Comparison of ENCODE assay signal across 9 mouse cellular contexts in the genomic region with DNA sequence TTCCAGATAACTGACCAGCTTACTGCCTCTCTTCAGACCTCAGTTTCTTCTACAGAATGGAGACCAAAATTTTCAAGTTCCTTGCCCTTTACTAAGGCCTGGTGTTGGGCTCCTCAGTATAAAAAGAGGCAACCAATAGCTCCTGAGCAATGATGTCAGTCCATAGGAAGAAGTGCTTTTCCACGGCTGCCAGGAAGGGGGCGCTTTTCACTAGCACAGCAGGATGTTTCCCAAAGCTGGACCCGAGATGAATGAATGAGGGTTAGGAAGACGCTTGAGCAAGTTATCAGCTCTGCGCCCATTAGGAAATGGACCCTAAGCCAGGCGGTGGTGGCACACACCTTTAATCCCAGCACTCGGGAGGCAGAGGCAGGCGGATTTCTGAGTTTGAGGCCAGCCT. TPM values are rescaled to one million over a fixed set of nuclear protein-coding genes. Genes with fewer than 3 reads are reported as not detected.
DNase-seq lines count a peak whose midpoint lies in the region; ATAC-seq and TF ChIP-seq lines count a peak whose summit lies in the region.
"Had no signal": no experiment of that assay in that cellular context is flagged by ENCODE, and none has a peak within 500 bp of the region (broad histone marks: within the 10 kb centered on the region; RNA-seq: fewer than 3 reads in every experiment).

No protein-coding gene starts in this region.

- peak; percentile 53 for DNase-seq in kidney, adult 18-20 months
- no peak for DNase-seq in kidney, postnatal 14 days
- DNase-seq in A20 (ENCODE audit: low read depth, low spot score) (peak; percentile 72), MN1 (ENCODE audit: low spot score) (peak; percentile 33)
- DNase-seq in lung, postnatal 0 days (ENCODE audit: low spot score), result peak; percentile 81
- DNase-seq in urinary bladder, postnatal 10 days (ENCODE audit: low spot score), result no peak
- DNase-seq in right cerebral cortex, postnatal 10 days (ENCODE audit: low spot score in 2 of 2), result no peak

- H3K9me3 ChIP-seq in lung, postnatal 0 days (ENCODE audit: low read length), result no peaks in the 10 kb centered on the region
- H3K9me3 ChIP-seq: hindbrain, embryonic 12.5 days had no signal

- no peak overlapping the region for H3K4me3 ChIP-seq in lung, postnatal 0 days (ENCODE audit: low read depth, low read length)
- H3K4me3 ChIP-seq: hindbrain, embryonic 12.5 days had no signal

- H3K4me1 ChIP-seq in lung, postnatal 0 days (ENCODE audit: insufficient read depth, low read depth, low read length), result peaks cover 4% of the 10 kb centered on the region; the same call in 1 of the 2 replicates
- H3K4me1 ChIP-seq: hindbrain, embryonic 12.5 days had no signal

- ATAC-seq in lung, postnatal 0 days, result no peak
- ATAC-seq in frontal cortex, adult (ENCODE audit: low TSS enrichment), result no peak

- H3K36me3 ChIP-seq in lung, postnatal 0 days (ENCODE audit: insufficient read depth, low read length), result peaks cover 19% of the 10 kb centered on the region; the same call in 1 of the 2 replicates

- no peaks in the 10 kb centered on the region for H3K27me3 ChIP-seq in lung, postnatal 0 days (replicated peaks; ENCODE audit: insufficient read depth, low read length)
- H3K27me3 ChIP-seq: hindbrain, embryonic 12.5 days had no signal

- peak; percentile 73 for TF ChIP-seq CTCF in lung, postnatal 0 days (IDR thresholded peaks at IDR 0.05)

- H3K4me2 ChIP-seq in lung, postnatal 0 days (replicated peaks; ENCODE audit: low read depth, low read length), result no peak overlapping the region
- H3K4me2 ChIP-seq: hindbrain, embryonic 12.5 days had no signal

- H3K27ac ChIP-seq in lung, postnatal 0 days (ENCODE audit: low read length), result no peak overlapping the region
- H3K27ac ChIP-seq: hindbrain, embryonic 12.5 days had no signal

- TF ChIP-seq EP300 in lung, postnatal 0 days (IDR thresholded peaks at IDR 0.05), result no peak

- H3K9ac ChIP-seq in lung, postnatal 0 days (replicated peaks; ENCODE audit: low read depth), result no peak overlapping the region
- H3K9ac ChIP-seq: hindbrain, embryonic 12.5 days had no signal

- 58% methylated on average over 8 of the region's 8 CpGs for WGBS in lung, postnatal 0 days

RNA-seq across cellular contexts. Expression of gene Prss8, which starts 8.4 kb away (rescaled TPM):
- polyA plus RNA-seq in lung, postnatal 0 days (2015; fragmentation: Nextera tagmentation; extraction: Ambion mirVana), result 141 and 152 TPM in 2 replicates

RNA-seq across cellular contexts. Expression of gene Kat8, which starts 9.2 kb away (rescaled TPM):
- 21.1 TPM in 2 replicates for polyA plus RNA-seq in lung, postnatal 0 days (2015; fragmentation: Nextera tagmentation; extraction: Ambion mirVana)

RNA-seq across cellular contexts. Expression of gene Bckdk, which starts 17.6 kb away (rescaled TPM):
- polyA plus RNA-seq in lung, postnatal 0 days (2015; fragmentation: Nextera tagmentation; extraction: Ambion mirVana), result 74.4 and 81.2 TPM in 2 replicates

RNA-seq across cellular contexts. Expression of gene Prss36, which starts 25.0 kb away (rescaled TPM):
- polyA plus RNA-seq in lung, postnatal 0 days (2015; fragmentation: Nextera tagmentation; extraction: Ambion mirVana), result 9.2 and 10.0 TPM in 2 replicates

RNA-seq across cellular contexts. Expression of gene Vkorc1, which starts 26.1 kb away (rescaled TPM):
- polyA plus RNA-seq in lung, postnatal 0 days (2015; fragmentation: Nextera tagmentation; extraction: Ambion mirVana), result 134 TPM in 2 replicates

Comparison
In these comparisons a context has a peak if more than half of its experiments do, and no peak if none do; other contexts are left out.
1. DNase-seq: peak in kidney, adult 18-20 months (single experiment), A20 (single experiment), MN1 (single experiment) and lung, postnatal 0 days (single experiment); none in kidney, postnatal 14 days (single experiment), urinary bladder, postnatal 10 days (single experiment) and right cerebral cortex, postnatal 10 days (0 of 2).